Mouse (Mus musculus): ENCODE measurements around the gene Serinc3. TPM values are rescaled to one million over a fixed set of nuclear protein-coding genes. Genes with fewer than 3 reads are reported as not detected.
A peak's percentile ranks its signal among the peaks of the same experiment; 100 is the strongest.

Serinc3 gene
- total and polyA plus RNA-seq, 3 experiments: 345 to 611 (median 467) TPM

DNA sequence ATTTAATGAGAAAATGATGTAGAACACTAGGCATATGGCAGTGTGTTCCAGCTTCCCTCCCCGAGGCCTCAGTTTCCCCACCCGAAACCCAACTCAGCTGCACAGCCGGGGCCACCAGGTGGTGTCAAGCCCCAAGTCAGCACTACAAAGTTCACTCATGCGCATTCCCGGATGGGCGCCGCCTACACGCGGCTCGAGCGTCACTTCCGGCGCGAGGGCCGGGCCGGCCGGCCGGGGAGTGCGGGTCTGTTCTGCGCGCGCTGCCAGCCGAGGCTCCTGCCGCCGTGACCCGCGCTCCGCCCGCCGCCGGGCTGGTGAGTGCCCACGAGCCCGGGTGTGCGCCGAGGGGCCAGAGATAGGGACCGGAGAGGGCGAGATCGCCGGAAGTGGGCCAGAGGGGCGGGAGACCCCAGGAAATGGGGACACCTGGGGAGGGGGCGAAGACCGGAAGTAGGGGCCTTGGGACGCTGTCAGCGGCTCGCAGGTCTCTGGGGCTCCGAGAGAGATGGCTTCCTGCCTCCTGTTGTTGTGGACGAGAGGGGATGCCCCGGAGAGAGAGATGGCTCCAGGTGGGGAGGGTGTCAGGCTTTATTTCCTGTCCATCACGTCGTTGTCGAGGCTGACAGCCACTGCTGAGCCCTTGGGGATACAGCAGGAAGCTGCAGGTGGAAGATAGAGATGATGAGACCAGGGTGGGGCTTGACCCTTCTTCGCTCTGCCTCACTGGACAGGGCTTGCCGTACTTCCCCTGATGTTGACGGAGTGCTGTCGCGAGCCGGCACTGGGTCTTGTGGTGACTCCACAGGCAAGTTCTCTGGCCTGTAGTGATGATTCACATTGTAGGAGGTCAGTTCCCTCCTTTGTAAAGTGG is 42.6 kb downstream of the Serinc3 start, which contains the start of gene Ttpal:
TSS of gene Ttpal (plus strand) at position 214 of the 871 bp plus-strand sequence.
- dilution Hi-C loops (cut with MboI; ENCODE audit: extremely low pct_ligation_motif_present, extremely low pct_unique_long_range_greater_than_20kb, low sequenced_read_pairs): no loop called here
- peak within 1 kb of the TSS; percentile 93 for H3K27ac ChIP-seq (ENCODE audit: insufficient read depth, low read depth)
- H3K27me3 ChIP-seq (replicated peaks): no peaks in the 10 kb centered on the region
- peak; percentile 95 for DNase-seq (ENCODE audit: extremely low read depth)
- H3K4me2 ChIP-seq (ENCODE audit: insufficient read depth, low read depth, poor library complexity, severe bottlenecking): peak within 1 kb of the TSS; percentile 78
- peaks cover 12 to 66% of the 10 kb centered on the region in 2 experiments for H3K4me1 ChIP-seq (ENCODE audit: control insufficient read depth in 1 of 2, insufficient read depth in 2 of 2)
- peaks cover 4 to 24% of the 10 kb centered on the region in 2 experiments for H3K36me3 ChIP-seq (replicated peaks in 1 of 2; ENCODE audit: control insufficient read depth in 1 of 2, insufficient read depth in 1 of 2, low read length in 1 of 2)
- in situ Hi-C loops (cut with MboI; ENCODE audit: low pct_ligation_motif_present, low pct_unique_long_range_greater_than_20kb, low sequenced_read_pairs): no loop called here
- TF ChIP-seq EP300 (IDR thresholded peaks at IDR 0.05; ENCODE audit: low read length): peak; percentile 73
- peak; percentile 60; the same call in 1 of the 2 replicates for TF ChIP-seq ZNF384 (IDR thresholded peaks at IDR 0.05; ENCODE audit: low read depth, low read length)
- peak; percentile 94 for TF ChIP-seq ETS1 (conservative IDR thresholded peaks at IDR 0.05; ENCODE audit: low read depth, low read length)
- peak; percentile 67 for TF ChIP-seq HCFC1 (IDR thresholded peaks at IDR 0.05; ENCODE audit: low read depth, low read length)
- no peak for TF ChIP-seq ZKSCAN1 (IDR thresholded peaks at IDR 0.05; ENCODE audit: borderline replicate concordance, low read depth, low read length)
- TF ChIP-seq PAX5 (IDR thresholded peaks at IDR 0.05; ENCODE audit: low read length): no peak
- no peak for TF ChIP-seq E2F4 (IDR thresholded peaks at IDR 0.05; ENCODE audit: insufficient replicate concordance, low read depth, low read length)
- peak; percentile 82 for TF ChIP-seq ELF1 (IDR thresholded peaks at IDR 0.05; ENCODE audit: low read depth, low read length)
- TF ChIP-seq MAZ (IDR thresholded peaks at IDR 0.05; ENCODE audit: low read depth, low read length): peak; percentile 82
- peak; percentile 74 for TF ChIP-seq SIN3A (IDR thresholded peaks at IDR 0.05; ENCODE audit: low read length)
- TF ChIP-seq CTCF (conservative IDR thresholded peaks at IDR 0.05 in 1 of 2, IDR thresholded peaks at IDR 0.05 in 1 of 2; ENCODE audit: low read depth in 2 of 2, low read length in 2 of 2): peak in 1 of 2 experiments; percentile 74; a peak in 2 of 4 replicates
- no peak for TF ChIP-seq USF1 (IDR thresholded peaks at IDR 0.05; ENCODE audit: low read depth, low read length)
- TF ChIP-seq CHD2 (IDR thresholded peaks at IDR 0.05; ENCODE audit: low read length): peak; percentile 59; the same call in 1 of the 2 replicates
- TF ChIP-seq JUN (IDR thresholded peaks at IDR 0.05; ENCODE audit: insufficient read depth, low read depth, low read length): no peak
- TF ChIP-seq RAD21 (IDR thresholded peaks at IDR 0.05; ENCODE audit: low read depth, low read length): peak; percentile 57
- TF ChIP-seq SMC3 (IDR thresholded peaks at IDR 0.05; ENCODE audit: low read depth, low read length): peak; percentile 71
- TF ChIP-seq GABPA (IDR thresholded peaks at IDR 0.05; ENCODE audit: insufficient replicate concordance, low read depth, low read length): no peak
- peak; percentile 59 for TF ChIP-seq IRF4 (IDR thresholded peaks at IDR 0.05; ENCODE audit: low read depth, low read length)
- TF ChIP-seq MEF2A (IDR thresholded peaks at IDR 0.05; ENCODE audit: borderline replicate concordance, low read depth, low read length): peak; percentile 73
- peak; percentile 80 for TF ChIP-seq POLR2A (IDR thresholded peaks at IDR 0.05; ENCODE audit: low read depth, low read length)
- TF ChIP-seq NRF1 (IDR thresholded peaks at IDR 0.05; ENCODE audit: low read depth, low read length): peak; percentile 85
- TF ChIP-seq UBTF (IDR thresholded peaks at IDR 0.05; ENCODE audit: low read depth, low read length): no peak
- TF ChIP-seq ZMIZ1 (IDR thresholded peaks at IDR 0.05; ENCODE audit: low read depth, low read length): peak; percentile 89
- TF ChIP-seq POLR2AphosphoS2 (IDR thresholded peaks at IDR 0.05; ENCODE audit: low read depth, low read length): 0 out of 2 replicates have a peak, but pooled peaks have one; percentile 41
- 0 out of 2 replicates have a peak, but pooled peaks have one; percentile 40 for TF ChIP-seq MAFK (IDR thresholded peaks at IDR 0.05; ENCODE audit: insufficient replicate concordance, low read length)
- peak; percentile 63; the same call in 1 of the 2 replicates for TF ChIP-seq MYC (IDR thresholded peaks at IDR 0.05; ENCODE audit: low read depth, low read length)
- peak; percentile 73 for TF ChIP-seq MAX (IDR thresholded peaks at IDR 0.05; ENCODE audit: low read length)
- TF ChIP-seq USF2 (conservative IDR thresholded peaks at IDR 0.05; ENCODE audit: low read depth, low read length): no peak
- TF ChIP-seq BHLHE40 (IDR thresholded peaks at IDR 0.05; ENCODE audit: low read depth, low read length): peak; percentile 60
- no peak; the same call in none of the 2 replicates for TF ChIP-seq CHD1 (IDR thresholded peaks at IDR 0.05; ENCODE audit: low read depth, low read length)
- peak; percentile 89 for TF ChIP-seq MXI1 (IDR thresholded peaks at IDR 0.05; ENCODE audit: low read depth, low read length)
- TF ChIP-seq NELFE (IDR thresholded peaks at IDR 0.05; ENCODE audit: low read depth, low read length): peak; percentile 80
- peak; percentile 61; the same call in 1 of the 2 replicates for TF ChIP-seq KAT2A (IDR thresholded peaks at IDR 0.05; ENCODE audit: insufficient replicate concordance, low read length)
- TF ChIP-seq TCF12 (IDR thresholded peaks at IDR 0.05; ENCODE audit: low read depth, low read length): peak; percentile 92
- no peak; the same call in 1 of the 2 replicates for TF ChIP-seq RCOR1 (conservative IDR thresholded peaks at IDR 0.05; ENCODE audit: low read depth, low read length)
- peak; percentile 64; the same call in 1 of the 2 replicates for TF ChIP-seq TBP (conservative IDR thresholded peaks at IDR 0.05; ENCODE audit: low read depth, low read length)
- peak within 1 kb of the TSS; percentile 66 for H3K9ac ChIP-seq (ENCODE audit: insufficient read depth, low read depth)
- H3K9me3 ChIP-seq (replicated peaks; ENCODE audit: low read length): no peaks in the 10 kb centered on the region
- peak within 1 kb of the TSS; percentile 52 to 73 (median 70) for H3K4me3 ChIP-seq (replicated peaks in 1 of 3; ENCODE audit: low read depth in 2 of 3, low read length in 2 of 3, poor library complexity in 1 of 3)
- H3K79me2 ChIP-seq (replicated peaks; ENCODE audit: control insufficient read depth, extremely low read depth, insufficient read depth, poor library complexity, severe bottlenecking): peaks cover 32% of the 10 kb centered on the region

Data from CH12.LX (cell line).